Mouse (Mus musculus) forebrain, embryonic 11.5 days (tissue): Measurements from ENCODE around the gene Mpzl1. TPM values are rescaled to one million over a fixed set of nuclear protein-coding genes. Genes with fewer than 3 reads are reported as not detected.

Experiments used
- ATAC-seq: fragments of 200-750 bp; cut with Nextera tagmentation; replicated peaks from 2 replicates; pipeline ENCODE4 v1.8.0; 2017; ENCODE audit warnings: moderate TSS enrichment; ENCODE audit not compliant: low FRiP score
- DNase-seq: peaks from one replicate; pipeline ENCODE4 v3.0.0-alpha.2; 2017; ENCODE audit warnings: low spot score
- H3K27ac ChIP-seq: fragments of 300-500 bp; sonication (generic); 2 replicates; pipeline ENCODE4 v1.5.1; 2014; ENCODE audit warnings: low read depth, low read length
- H3K27me3 ChIP-seq: fragments of 300-500 bp; sonication (generic); 2 replicates; pipeline ENCODE4 v1.6.1; 2014; ENCODE audit warnings: mild to moderate bottlenecking, low read length, mixed read lengths; ENCODE audit not compliant: control insufficient read depth, insufficient read depth
- H3K36me3 ChIP-seq: fragments of 300-500 bp; sonication (generic); 2 replicates; pipeline ENCODE4 v1.6.1; 2014; ENCODE audit warnings: mild to moderate bottlenecking, low read length, moderate library complexity, mixed read lengths; ENCODE audit not compliant: control insufficient read depth, insufficient read depth
- H3K4me1 ChIP-seq: fragments of 300-500 bp; sonication (generic); replicated peaks from 2 replicates; pipeline ENCODE4 v1.6.1; 2014; ENCODE audit warnings: low read length, mixed read lengths; ENCODE audit not compliant: control insufficient read depth, insufficient read depth
- H3K4me2 ChIP-seq: fragments of 300-500 bp; sonication (generic); 2 replicates; pipeline ENCODE4 v1.6.1; 2014; ENCODE audit warnings: low read depth, mild to moderate bottlenecking, low read length, moderate library complexity, mixed read lengths; ENCODE audit not compliant: severe bottlenecking
- H3K4me3 ChIP-seq: fragments of 300-500 bp; sonication (generic); 2 replicates; pipeline ENCODE4 v1.5.1; 2014; ENCODE audit warnings: low read depth, low read length
- H3K9ac ChIP-seq: fragments of 300-500 bp; sonication (generic); 2 replicates; pipeline ENCODE4 v1.6.1; 2014; ENCODE audit warnings: low read length
- H3K9me3 ChIP-seq: fragments of 300-500 bp; sonication (generic); 2 replicates; pipeline ENCODE4 v1.6.1; 2016; ENCODE audit warnings: low read length, mixed read lengths; ENCODE audit not compliant: control insufficient read depth
- WGBS: fragments of 180-500 bp; shearing (Covaris S2); extraction: QIAGEN DNeasy Blood & Tissue Kit; methylation state at CpG from one replicate; pipeline ENCODE4 v1.1.7; 2014; 5-methylcytosine and 5-hydroxymethylcytosine counted together
- polyA plus RNA-seq: library from polyadenylated mRNA; unstranded; fragments of >200 nt; fragmentation: Nextera tagmentation; extraction: Ambion mirVana; gene quantifications from 2 replicates; pipeline ENCODE4 v1.2.1, GENCODE M21; 2014

Gene Mpzl1
- polyA plus RNA-seq, 1 experiment from 2014 or later = 128 TPM

GRCm38 (mm10) chr1:165631136-165631535 lies 3.2 kb downstream of the Mpzl1 start:
- no peaks in the 10 kb centered on the region for H3K9me3 ChIP-seq
- no peaks in the 10 kb centered on the region for H3K36me3 ChIP-seq
- peaks cover 2% of the 10 kb centered on the region; the same call in 1 of the 2 replicates for H3K4me1 ChIP-seq
- no peak overlapping the region for H3K4me2 ChIP-seq
- no peak overlapping the region for H3K27ac ChIP-seq
- no peak overlapping the region for H3K9ac ChIP-seq
- no peak for ATAC-seq
- H3K4me3 ChIP-seq = no peak overlapping the region
- H3K27me3 ChIP-seq = no peaks in the 10 kb centered on the region
- WGBS = 87% methylated on average over 8 of the region's 8 CpGs
- DNase-seq = no peak

- DNase-seq (no peak), ATAC-seq (no peak)
- no peak overlapping the region for H3K4me2 ChIP-seq
- no peak overlapping the region for H3K4me3 ChIP-seq
- no peaks in the 10 kb centered on the region for H3K9me3 ChIP-seq
- H3K27ac ChIP-seq = no peak overlapping the region
- peaks cover 2% of the 10 kb centered on the region; the same call in 1 of the 2 replicates for H3K4me1 ChIP-seq
- H3K27me3 ChIP-seq = no peaks in the 10 kb centered on the region
- WGBS = 37% methylated on average over 8 of the region's 8 CpGs
- H3K36me3 ChIP-seq = no peaks in the 10 kb centered on the region
- H3K9ac ChIP-seq = no peak overlapping the region
Measured at GRCm38 (mm10) chr1:165629975-165630374, 4.4 kb downstream of the Mpzl1 start.

GRCm38 (mm10) chr1:165628603-165629002 lies 5.7 kb downstream of the Mpzl1 start:
- Histone ChIP-seq H3K4me3 (no peak overlapping the region), H3K4me1 (peaks cover 2% of the 10 kb centered on the region; the same call in 1 of the 2 replicates), H3K9me3 (no peaks in the 10 kb centered on the region), H3K36me3 (no peaks in the 10 kb centered on the region), H3K27ac (no peak overlapping the region), H3K4me2 (no peak overlapping the region), H3K9ac (no peak overlapping the region), H3K27me3 (no peaks in the 10 kb centered on the region)
- 98% methylated on average over 1 of the region's 1 CpGs for WGBS
- DNase-seq (no peak), ATAC-seq (no peak)

- no peaks in the 10 kb centered on the region for H3K27me3 ChIP-seq
- no peak overlapping the region for H3K27ac ChIP-seq
- ATAC-seq (no peak), DNase-seq (no peak)
- H3K4me2 ChIP-seq = no peak overlapping the region
- H3K4me1 ChIP-seq = no peaks in the 10 kb centered on the region; the same call in 1 of the 2 replicates
- no peaks in the 10 kb centered on the region; the same call in 1 of the 2 replicates for H3K36me3 ChIP-seq
- H3K4me3 ChIP-seq = no peak overlapping the region
- H3K9me3 ChIP-seq = no peaks in the 10 kb centered on the region
- 91% methylated on average over 5 of the region's 5 CpGs for WGBS
- H3K9ac ChIP-seq = no peak overlapping the region
Measured at GRCm38 (mm10) chr1:165625896-165626295, 8.4 kb downstream of the Mpzl1 start.

- ATAC-seq (no peak), DNase-seq (no peak)
- Histone ChIP-seq H3K9ac (no peak overlapping the region), H3K27ac (no peak overlapping the region), H3K4me2 (no peak overlapping the region), H3K9me3 (no peaks in the 10 kb centered on the region), H3K4me3 (no peak overlapping the region), H3K4me1 (no peaks in the 10 kb centered on the region; the same call in 1 of the 2 replicates), H3K27me3 (no peaks in the 10 kb centered on the region), H3K36me3 (no peaks in the 10 kb centered on the region; the same call in 1 of the 2 replicates)
- WGBS = 90% methylated on average over 5 of the region's 5 CpGs
Measured at GRCm38 (mm10) chr1:165625058-165625457, 9.3 kb downstream of the Mpzl1 start.

- ATAC-seq (0 out of 2 replicates have a peak, but pooled peaks have one; percentile 40), DNase-seq (no peak)
- peaks cover 2% of the 10 kb centered on the region; the same call in 1 of the 2 replicates for H3K9me3 ChIP-seq
- H3K27me3 ChIP-seq = no peaks in the 10 kb centered on the region
- WGBS = 53% methylated on average over 9 of the region's 9 CpGs
- peak overlapping the region; percentile 31; the same call in 1 of the 2 replicates for H3K27ac ChIP-seq
- peaks cover 5% of the 10 kb centered on the region; the same call in 1 of the 2 replicates for H3K36me3 ChIP-seq
- 0 out of 2 replicates have a peak, but pooled peaks cover 4% of the 10 kb centered on the region for H3K4me1 ChIP-seq
- no peak overlapping the region for H3K4me3 ChIP-seq
- no peak overlapping the region for H3K9ac ChIP-seq
- H3K4me2 ChIP-seq = no peak overlapping the region
Measured at GRCm38 (mm10) chr1:165618201-165618624, 16.1 kb downstream of the Mpzl1 start.

- Histone ChIP-seq H3K4me1 (0 out of 2 replicates have a peak, but pooled peaks cover 4% of the 10 kb centered on the region), H3K36me3 (peaks cover 5% of the 10 kb centered on the region; the same call in 1 of the 2 replicates), H3K9ac (no peak overlapping the region), H3K4me3 (no peak overlapping the region), H3K4me2 (no peak overlapping the region), H3K9me3 (peaks cover 2% of the 10 kb centered on the region; the same call in 1 of the 2 replicates), H3K27me3 (no peaks in the 10 kb centered on the region), H3K27ac (no peak overlapping the region)
- DNase-seq = no peak
- 14% methylated on average over 15 of the region's 15 CpGs for WGBS
- ATAC-seq = peak; percentile 41; the same call in 1 of the 2 replicates
Measured at GRCm38 (mm10) chr1:165617166-165617891, 17.0 kb downstream of the Mpzl1 start.

GRCm38 (mm10) chr1:165616652-165617051 lies 17.7 kb downstream of the Mpzl1 start:
- DNase-seq (no peak), ATAC-seq (no peak)
- whole genome bisulfite sequencing = 64% methylated on average over 7 of the region's 7 CpGs
- Histone ChIP-seq H3K4me2 (no peak overlapping the region), H3K4me1 (0 out of 2 replicates have a peak, but pooled peaks cover 4% of the 10 kb centered on the region), H3K9me3 (peaks cover 2% of the 10 kb centered on the region; the same call in 1 of the 2 replicates), H3K27me3 (no peaks in the 10 kb centered on the region), H3K27ac (no peak overlapping the region), H3K4me3 (no peak overlapping the region), H3K36me3 (peaks cover 5% of the 10 kb centered on the region; the same call in 1 of the 2 replicates), H3K9ac (no peak overlapping the region)
